Mouse (Mus musculus): ENCODE data around the gene Nop16. TPM values are rescaled to one million over a fixed set of nuclear protein-coding genes. Genes with fewer than 3 reads are reported as not detected.

The Nop16 gene
- polyA plus RNA-seq, 1 experiment from 2014 or later, result 85.9 TPM

DNA sequence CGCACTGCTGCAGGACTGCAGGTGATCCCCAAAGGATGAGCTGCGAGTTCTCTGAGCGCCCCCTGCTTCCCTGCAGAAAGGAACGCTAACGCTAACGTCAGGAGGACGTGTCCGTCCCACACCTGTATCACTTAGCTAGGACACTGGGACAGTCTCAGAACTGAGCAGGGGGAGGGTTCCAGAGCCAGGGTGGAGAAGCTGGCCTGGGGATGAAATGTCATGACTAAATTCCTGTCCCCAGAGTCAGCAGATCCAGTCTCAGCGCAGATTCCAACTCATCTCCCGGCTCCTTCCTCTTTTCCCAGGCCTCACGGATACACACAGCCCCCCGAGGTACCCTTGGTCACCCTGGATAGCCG, 20.7 kb upstream of the Nop16 start:
- Histone ChIP-seq H3K36me3 (no peaks in the 10 kb centered on the region), H3K9me3 (no peaks in the 10 kb centered on the region), H3K27ac (peak overlapping the region; percentile 64; the same call in 1 of the 2 replicates), H3K4me2 (peak overlapping the region; percentile 95), H3K27me3 (replicated peaks) (no peaks in the 10 kb centered on the region), H3K4me1 (peaks cover 14% of the 10 kb centered on the region; the same call in 1 of the 2 replicates), H3K9ac (peak overlapping the region; percentile 73), H3K4me3 (replicated peaks) (peak overlapping the region; percentile 78)
- WGBS, result 12% methylated on average over 13 of the region's 13 CpGs
- ATAC-seq (ENCODE audit: insufficient read depth, low FRiP score, low read depth), result peak; percentile 12; the same call in 1 of the 2 replicates

DNA sequence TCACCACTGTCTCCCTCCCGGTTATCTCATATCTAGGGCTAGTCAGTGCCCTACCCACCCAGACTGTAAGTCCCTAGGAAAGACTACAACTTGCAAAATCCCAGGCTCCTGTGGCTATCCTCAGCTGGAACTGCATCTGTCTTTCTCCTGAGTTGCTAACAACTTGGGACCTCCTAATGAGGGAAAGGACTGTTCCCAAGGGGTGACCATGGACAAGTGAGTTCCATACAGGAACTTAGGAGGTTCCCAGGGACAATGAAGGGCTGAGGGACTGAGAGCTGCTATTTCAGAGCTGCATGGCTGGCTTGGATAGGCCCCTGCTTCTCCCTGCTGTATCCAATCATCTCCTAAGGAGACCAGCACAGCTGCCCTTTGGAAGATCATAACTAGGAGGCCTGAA, 19.4 kb upstream of the Nop16 start:
- Histone ChIP-seq H3K9ac (no peak overlapping the region), H3K27ac (no peak overlapping the region), H3K4me3 (replicated peaks) (no peak overlapping the region), H3K27me3 (replicated peaks) (no peaks in the 10 kb centered on the region), H3K36me3 (no peaks in the 10 kb centered on the region), H3K9me3 (no peaks in the 10 kb centered on the region), H3K4me2 (peak overlapping the region; percentile 14; the same call in 1 of the 2 replicates), H3K4me1 (peaks cover 14% of the 10 kb centered on the region; the same call in 1 of the 2 replicates)
- ATAC-seq (ENCODE audit: insufficient read depth, low FRiP score, low read depth), result no peak
- WGBS, result 24% methylated on average over 1 of the region's 1 CpGs

DNA sequence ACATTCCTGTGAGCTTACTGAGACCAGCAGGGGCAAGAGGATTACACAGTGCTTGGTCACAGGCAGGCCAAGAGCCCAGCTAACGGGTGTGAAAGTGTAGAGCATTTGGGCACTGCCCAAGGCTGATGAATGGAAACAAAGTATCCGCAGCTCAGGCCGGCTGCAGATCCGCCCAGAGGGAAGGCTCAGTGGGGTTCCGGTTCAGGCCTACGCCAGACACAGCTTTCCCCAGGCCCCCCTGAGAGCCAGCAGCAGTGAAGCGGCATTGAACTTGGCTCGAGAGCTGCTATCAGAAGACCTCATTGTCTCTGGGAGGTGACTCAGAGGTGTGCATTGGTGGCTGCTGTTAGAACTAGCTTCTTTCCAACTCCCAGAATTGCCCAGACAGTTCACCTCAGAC, 18.8 kb upstream of the Nop16 start:
- no peaks in the 10 kb centered on the region for H3K36me3 ChIP-seq
- no peak for ATAC-seq (ENCODE audit: insufficient read depth, low FRiP score, low read depth)
- H3K4me2 ChIP-seq, result no peak overlapping the region; the same call in 1 of the 2 replicates
- H3K4me1 ChIP-seq, result peaks cover 14% of the 10 kb centered on the region; the same call in 1 of the 2 replicates
- no peak overlapping the region for H3K9ac ChIP-seq
- WGBS, result 42% methylated on average over 8 of the region's 8 CpGs
- no peaks in the 10 kb centered on the region for H3K27me3 ChIP-seq (replicated peaks)
- H3K4me3 ChIP-seq (replicated peaks), result no peak overlapping the region
- H3K9me3 ChIP-seq, result no peaks in the 10 kb centered on the region
- H3K27ac ChIP-seq, result no peak overlapping the region

DNA sequence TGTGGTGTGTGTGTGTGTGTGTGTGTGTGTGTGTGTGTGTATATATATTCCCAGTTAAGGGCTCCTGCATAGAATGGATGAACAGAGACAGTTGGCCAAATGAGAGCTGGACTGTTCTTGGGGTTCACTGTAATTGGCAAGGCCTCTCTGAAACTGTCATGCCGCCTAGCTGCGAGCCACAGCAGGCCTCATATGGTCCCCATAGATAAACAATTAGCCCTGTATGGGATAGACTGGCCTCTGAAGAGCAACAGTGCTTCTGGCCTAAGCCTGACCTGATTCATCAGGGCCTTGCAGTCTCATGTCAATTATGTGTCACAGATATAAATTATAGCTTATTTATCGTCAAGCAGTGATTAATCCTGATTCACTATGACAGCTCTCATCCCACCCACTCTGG, 18.1 kb upstream of the Nop16 start:
- no peak overlapping the region for H3K9ac ChIP-seq
- H3K4me3 ChIP-seq (replicated peaks), result no peak overlapping the region
- peaks cover 14% of the 10 kb centered on the region; the same call in 1 of the 2 replicates for H3K4me1 ChIP-seq
- WGBS, result 66% methylated on average over 3 of the region's 3 CpGs
- ATAC-seq (ENCODE audit: insufficient read depth, low FRiP score, low read depth), result no peak
- H3K4me2 ChIP-seq, result no peak overlapping the region
- H3K27ac ChIP-seq, result no peak overlapping the region
- no peaks in the 10 kb centered on the region for H3K27me3 ChIP-seq (replicated peaks)
- peaks cover 3% of the 10 kb centered on the region; the same call in 1 of the 2 replicates for H3K36me3 ChIP-seq
- H3K9me3 ChIP-seq, result no peaks in the 10 kb centered on the region

DNA sequence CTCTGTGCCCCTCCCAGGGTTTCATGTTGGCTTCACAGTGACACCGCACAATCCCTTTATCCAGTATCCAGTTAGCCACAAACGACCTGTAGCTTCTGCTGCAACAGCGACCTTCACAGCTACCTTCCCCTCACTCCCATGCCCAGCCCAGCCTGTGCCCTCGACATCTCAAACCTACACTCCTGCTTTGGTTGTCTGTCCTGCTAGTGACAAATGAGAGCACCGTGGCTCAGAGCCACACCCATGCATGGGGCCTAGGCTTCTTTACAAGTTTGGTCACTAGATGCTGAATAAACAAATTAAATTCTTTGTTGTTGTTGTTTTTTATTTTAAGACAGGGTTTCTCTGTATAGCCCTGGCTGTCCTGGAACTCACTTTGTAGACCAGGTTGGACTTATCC, 17.3 kb upstream of the Nop16 start:
- WGBS, result 47% methylated on average over 5 of the region's 5 CpGs
- H3K9me3 ChIP-seq, result no peaks in the 10 kb centered on the region
- H3K4me1 ChIP-seq, result peaks cover 14% of the 10 kb centered on the region; the same call in 1 of the 2 replicates
- H3K36me3 ChIP-seq, result peaks cover 3% of the 10 kb centered on the region; the same call in 1 of the 2 replicates
- H3K27me3 ChIP-seq (replicated peaks), result no peaks in the 10 kb centered on the region
- no peak for ATAC-seq (ENCODE audit: insufficient read depth, low FRiP score, low read depth)
- H3K4me2 ChIP-seq, result no peak overlapping the region
- H3K4me3 ChIP-seq (replicated peaks), result no peak overlapping the region
- no peak overlapping the region for H3K27ac ChIP-seq
- no peak overlapping the region for H3K9ac ChIP-seq

DNA sequence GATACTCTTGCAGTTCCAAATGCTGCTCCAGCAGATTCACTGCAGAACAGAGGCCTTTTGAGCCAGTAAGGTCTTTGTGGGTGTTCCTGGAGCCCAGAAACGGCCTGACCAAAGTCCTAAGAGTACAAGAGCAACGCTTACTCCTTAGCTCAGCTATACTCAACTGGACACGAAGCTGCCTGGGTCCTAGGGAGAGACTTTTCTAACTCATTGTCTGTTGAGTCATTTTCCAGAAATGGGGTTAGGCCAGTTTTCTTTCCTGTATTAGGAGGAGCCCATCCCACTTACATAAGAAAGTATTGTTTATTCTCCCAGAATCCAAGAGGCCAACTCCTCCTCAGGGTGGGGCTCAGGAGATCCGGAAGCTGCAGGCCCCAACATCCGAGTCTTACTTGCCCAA, 15.5 kb upstream of the Nop16 start:
- no peaks in the 10 kb centered on the region for H3K9me3 ChIP-seq
- H3K36me3 ChIP-seq, result peaks cover 3% of the 10 kb centered on the region; the same call in 1 of the 2 replicates
- 61% methylated on average over 5 of the region's 5 CpGs for WGBS
- no peak overlapping the region for H3K9ac ChIP-seq
- H3K27me3 ChIP-seq (replicated peaks), result no peaks in the 10 kb centered on the region
- peaks cover 10% of the 10 kb centered on the region; the same call in 1 of the 2 replicates for H3K4me1 ChIP-seq
- no peak overlapping the region for H3K4me3 ChIP-seq (replicated peaks)
- ATAC-seq (ENCODE audit: insufficient read depth, low FRiP score, low read depth), result no peak
- peak overlapping the region; percentile 67 for H3K27ac ChIP-seq
- H3K4me2 ChIP-seq, result no peak overlapping the region

DNA sequence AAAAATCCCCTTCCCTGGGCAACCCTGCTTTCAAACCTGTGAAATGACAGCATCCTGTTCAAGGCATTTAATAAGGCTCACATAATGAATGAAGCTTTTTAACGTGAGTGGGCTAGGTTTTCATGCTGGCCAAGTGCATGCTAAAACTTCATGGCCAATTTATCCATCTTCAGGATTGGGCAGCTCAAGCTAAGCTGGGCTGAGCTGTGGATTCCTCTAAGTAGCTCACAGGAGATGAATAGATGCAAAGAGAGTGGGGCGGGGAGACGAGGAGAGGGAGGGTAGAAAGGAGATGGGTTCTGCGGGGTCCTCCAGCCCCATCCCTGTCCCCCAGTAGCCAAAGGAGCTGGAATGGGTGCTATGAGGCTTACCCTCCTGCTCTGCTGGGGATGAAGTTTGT, 14.3 kb upstream of the Nop16 start:
- no peaks in the 10 kb centered on the region for H3K9me3 ChIP-seq
- ATAC-seq (ENCODE audit: insufficient read depth, low FRiP score, low read depth), result no peak

DNA sequence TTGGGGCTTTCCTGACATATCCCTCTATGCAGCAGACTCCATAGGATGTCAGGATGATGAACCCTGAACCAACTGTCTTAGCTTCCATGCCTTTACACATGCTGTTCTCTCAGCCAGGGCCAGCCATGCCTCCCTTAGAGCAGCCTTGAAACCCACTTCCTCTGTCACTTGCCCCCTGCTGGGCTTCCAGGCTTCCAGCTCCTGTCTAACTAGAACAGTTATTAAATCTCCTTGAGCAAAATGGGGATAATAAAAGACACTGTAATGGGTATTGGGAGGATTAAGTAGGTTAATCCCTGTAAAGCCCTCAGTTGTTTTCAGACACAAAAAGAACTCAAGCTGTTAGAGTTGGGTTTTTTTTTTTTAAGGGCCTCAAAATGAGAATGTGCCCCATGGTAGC, 13.6 kb upstream of the Nop16 start:
- no peak for ATAC-seq (ENCODE audit: insufficient read depth, low FRiP score, low read depth)
- H3K4me3 ChIP-seq (replicated peaks), result no peak overlapping the region
- H3K9ac ChIP-seq, result no peak overlapping the region
- no peaks in the 10 kb centered on the region for H3K27me3 ChIP-seq (replicated peaks)
- no peak overlapping the region for H3K27ac ChIP-seq
- peaks cover 3% of the 10 kb centered on the region; the same call in 1 of the 2 replicates for H3K36me3 ChIP-seq
- H3K4me1 ChIP-seq, result peaks cover under 1% of the 10 kb centered on the region; the same call in 1 of the 2 replicates
- no peaks in the 10 kb centered on the region for H3K9me3 ChIP-seq
- no peak overlapping the region for H3K4me2 ChIP-seq

More for the DNA sequence above, 14.3 kb upstream of the Nop16 start:
- Histone ChIP-seq H3K4me1 (peaks cover 7% of the 10 kb centered on the region; the same call in 1 of the 2 replicates), H3K9ac (no peak overlapping the region), H3K4me3 (replicated peaks) (no peak overlapping the region), H3K27me3 (replicated peaks) (no peaks in the 10 kb centered on the region), H3K4me2 (no peak overlapping the region), H3K27ac (no peak overlapping the region), H3K36me3 (peaks cover 3% of the 10 kb centered on the region; the same call in 1 of the 2 replicates)
- 70% methylated on average over 4 of the region's 4 CpGs for WGBS

DNA sequence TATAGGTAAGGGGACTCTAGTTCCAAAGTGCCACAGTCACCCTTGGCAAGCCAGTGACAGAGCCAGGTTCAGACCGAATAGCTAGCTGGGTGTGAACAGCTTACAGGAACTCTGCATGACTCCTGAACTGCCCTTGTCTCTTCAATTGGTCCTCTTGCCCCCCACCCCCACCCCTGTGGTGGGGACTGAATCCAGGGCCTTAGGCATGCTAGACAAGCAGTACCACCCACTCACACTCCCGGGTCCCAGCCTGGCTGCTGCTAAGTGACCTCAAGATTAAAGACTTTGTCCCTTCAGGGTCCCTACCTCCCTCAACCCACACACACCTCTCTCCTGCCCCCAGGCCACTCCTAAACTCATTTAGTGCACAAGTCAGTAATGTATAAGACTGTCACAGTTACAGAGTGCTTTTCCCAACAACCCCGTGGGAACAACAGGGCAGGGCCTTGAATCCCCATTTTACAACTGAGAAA, 12.8 kb upstream of the Nop16 start:
- Histone ChIP-seq H3K9ac (no peak overlapping the region), H3K4me1 (no peaks in the 10 kb centered on the region), H3K4me3 (replicated peaks) (no peak overlapping the region), H3K36me3 (peaks cover 3% of the 10 kb centered on the region; the same call in 1 of the 2 replicates), H3K9me3 (no peaks in the 10 kb centered on the region), H3K27ac (no peak overlapping the region), H3K27me3 (replicated peaks) (no peaks in the 10 kb centered on the region), H3K4me2 (no peak overlapping the region)
- ATAC-seq (ENCODE audit: insufficient read depth, low FRiP score, low read depth), result no peak
- WGBS, result 58% methylated on average over 3 of the region's 3 CpGs

DNA sequence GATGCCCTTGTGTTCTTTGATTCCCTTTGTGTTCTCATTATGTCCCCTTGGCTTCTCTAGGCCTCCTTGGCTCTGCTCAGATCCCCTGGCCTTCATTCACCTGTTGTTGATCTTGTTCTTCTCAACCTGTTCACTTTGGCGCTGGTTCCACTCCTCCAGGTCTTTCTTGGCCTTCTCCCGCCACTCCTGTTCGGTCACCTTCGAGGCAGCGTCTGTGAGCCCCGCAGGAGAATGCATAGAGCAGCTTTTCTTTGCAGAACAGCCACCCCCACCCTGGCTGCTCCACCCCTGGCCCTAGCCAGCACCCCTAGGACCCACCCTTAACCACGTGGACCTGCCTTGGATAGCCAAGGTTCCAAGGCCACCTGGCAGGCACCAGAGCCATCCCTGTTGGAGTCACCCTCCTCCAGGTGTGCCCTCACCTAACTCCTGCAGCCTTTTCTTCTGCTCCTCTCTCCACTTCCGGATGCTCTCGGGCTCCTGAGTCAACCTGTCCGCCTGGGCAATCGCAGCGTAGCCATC, 8.8 kb upstream of the Nop16 start:
- H3K27ac ChIP-seq, result no peak overlapping the region
- H3K4me2 ChIP-seq, result no peak overlapping the region
- H3K36me3 ChIP-seq, result peaks cover 3% of the 10 kb centered on the region
- no peak for ATAC-seq (ENCODE audit: insufficient read depth, low FRiP score, low read depth)
- H3K4me1 ChIP-seq, result no peaks in the 10 kb centered on the region
- 84% methylated on average over 12 of the region's 12 CpGs for WGBS
- H3K4me3 ChIP-seq (replicated peaks), result no peak overlapping the region
- H3K27me3 ChIP-seq (replicated peaks), result no peaks in the 10 kb centered on the region
- no peaks in the 10 kb centered on the region for H3K9me3 ChIP-seq
- H3K9ac ChIP-seq, result no peak overlapping the region

DNA sequence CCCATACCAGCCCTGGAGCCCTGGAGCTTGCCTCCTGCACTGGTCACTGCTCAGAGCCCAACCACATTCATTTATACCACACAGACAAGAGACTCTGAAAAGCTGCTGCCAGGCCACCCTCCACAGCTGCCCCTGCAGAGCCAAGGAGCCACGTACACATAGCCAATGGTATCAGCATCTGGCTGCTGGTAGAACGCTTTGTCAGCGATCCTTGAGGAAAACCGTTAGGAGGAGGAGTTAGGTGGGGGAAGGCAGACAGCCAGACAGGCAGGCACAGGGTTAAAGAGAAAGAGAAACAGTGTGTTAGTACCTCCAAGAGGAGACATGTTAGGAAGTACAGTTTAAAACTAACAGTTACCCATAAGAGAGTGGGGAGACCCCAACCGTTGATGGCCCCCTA, 7.0 kb upstream of the Nop16 start:
- no peak overlapping the region for H3K9ac ChIP-seq
- no peaks in the 10 kb centered on the region; the same call in 1 of the 2 replicates for H3K36me3 ChIP-seq
- no peaks in the 10 kb centered on the region for H3K4me1 ChIP-seq
- no peak for ATAC-seq (ENCODE audit: insufficient read depth, low FRiP score, low read depth)
- H3K27me3 ChIP-seq (replicated peaks), result no peaks in the 10 kb centered on the region
- no peak overlapping the region for H3K4me2 ChIP-seq
- H3K9me3 ChIP-seq, result no peaks in the 10 kb centered on the region
- H3K4me3 ChIP-seq (replicated peaks), result no peak overlapping the region
- 53% methylated on average over 5 of the region's 5 CpGs for WGBS
- no peak overlapping the region for H3K27ac ChIP-seq

DNA sequence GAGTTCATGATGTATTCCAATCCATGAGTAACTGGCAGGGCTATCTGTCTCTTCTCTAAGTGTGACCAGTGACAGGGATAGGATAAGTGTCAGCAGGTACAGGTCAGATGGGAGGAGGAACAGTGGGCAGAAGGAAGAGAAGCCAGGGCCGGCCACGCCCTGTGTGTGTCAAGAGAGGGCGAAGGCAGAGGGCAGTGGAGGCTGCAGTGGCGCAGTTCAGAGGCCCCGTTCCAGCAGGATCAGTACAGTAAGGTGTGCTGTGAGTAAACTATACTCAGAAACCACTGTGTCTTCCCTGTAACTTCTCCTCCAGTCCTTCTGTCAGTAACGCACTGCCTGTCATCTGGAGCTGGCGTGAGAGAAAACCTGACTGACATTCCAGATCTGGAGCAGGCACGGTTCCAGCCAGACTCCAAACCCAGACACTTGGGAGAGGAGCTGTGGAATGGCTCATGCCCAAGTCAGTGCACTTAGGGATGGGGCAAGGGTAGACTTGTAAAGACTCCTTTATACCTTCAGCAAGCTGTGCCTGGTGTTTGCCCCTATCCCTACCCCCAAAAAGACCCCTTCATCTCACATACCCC, 6.3 kb upstream of the Nop16 start:
- WGBS, result 76% methylated on average over 8 of the region's 8 CpGs
- no peak for ATAC-seq (ENCODE audit: insufficient read depth, low FRiP score, low read depth)
- no peaks in the 10 kb centered on the region; the same call in 1 of the 2 replicates for H3K36me3 ChIP-seq
- H3K9me3 ChIP-seq, result no peaks in the 10 kb centered on the region
- H3K4me1 ChIP-seq, result no peaks in the 10 kb centered on the region
- H3K9ac ChIP-seq, result no peak overlapping the region
- H3K4me2 ChIP-seq, result no peak overlapping the region
- H3K27ac ChIP-seq, result no peak overlapping the region
- no peak overlapping the region for H3K4me3 ChIP-seq (replicated peaks)
- no peaks in the 10 kb centered on the region for H3K27me3 ChIP-seq (replicated peaks)

All from stomach, embryonic 15.5 days (tissue).